Mouse (Mus musculus): ENCODE results near the gene Hcfc2.

Gene Hcfc2

GRCm38 (mm10) chr10:82741354-82741753 lies 45.4 kb downstream of the Hcfc2 start:
- peak in 1 of 2 experiments; percentile 37 for DNase-seq (ENCODE audit: low spot score in 2 of 2)

GRCm38 (mm10) chr10:82741876-82742275 lies 45.9 kb downstream of the Hcfc2 start:
- DNase-seq (ENCODE audit: low spot score in 2 of 2): no peak

GRCm38 (mm10) chr10:82742578-82742977 lies 46.6 kb downstream of the Hcfc2 start:
- no peak for DNase-seq (ENCODE audit: low spot score in 2 of 2)

GRCm38 (mm10) chr10:82744296-82744695 lies 48.3 kb downstream of the Hcfc2 start:
- DNase-seq (ENCODE audit: low spot score in 2 of 2): peak in 1 of 2 experiments; percentile 39

- DNase-seq (ENCODE audit: low spot score in 2 of 2): no peak
Measured at GRCm38 (mm10) chr10:82745301-82745700, 49.3 kb downstream of the Hcfc2 start.

GRCm38 (mm10) chr10:82746988-82747850 lies 51.3 kb downstream of the Hcfc2 start:
- DNase-seq (ENCODE audit: low spot score in 2 of 2): no peak

- DNase-seq (ENCODE audit: low spot score in 2 of 2): no peak
Measured at GRCm38 (mm10) chr10:82750778-82751177, 54.8 kb downstream of the Hcfc2 start.

GRCm38 (mm10) chr10:82752921-82753320 lies 57.0 kb downstream of the Hcfc2 start:
- DNase-seq (ENCODE audit: low spot score in 2 of 2): no peak

GRCm38 (mm10) chr10:82754642-82755041 lies 58.7 kb downstream of the Hcfc2 start:
- DNase-seq (ENCODE audit: low spot score in 2 of 2): no peak

GRCm38 (mm10) chr10:82755213-82755890 lies 59.4 kb downstream of the Hcfc2 start:
- no peak for DNase-seq (ENCODE audit: low spot score in 2 of 2)

GRCm38 (mm10) chr10:82756466-82756865 lies 60.5 kb downstream of the Hcfc2 start:
- DNase-seq (ENCODE audit: low spot score in 2 of 2): no peak

GRCm38 (mm10) chr10:82757341-82757740 lies 61.4 kb downstream of the Hcfc2 start:
- DNase-seq (ENCODE audit: low spot score in 2 of 2): peak in 1 of 2 experiments; percentile 39

- no peak for DNase-seq (ENCODE audit: low spot score in 2 of 2)
Measured at GRCm38 (mm10) chr10:82758368-82758767, 62.4 kb downstream of the Hcfc2 start.

GRCm38 (mm10) chr10:82758878-82759277 lies 62.9 kb downstream of the Hcfc2 start:
- DNase-seq (ENCODE audit: low spot score in 2 of 2): no peak

GRCm38 (mm10) chr10:82759706-82760105 lies 63.7 kb downstream of the Hcfc2 start:
- DNase-seq (ENCODE audit: low spot score in 2 of 2): no peak

GRCm38 (mm10) chr10:82761037-82761811 lies 65.3 kb downstream of the Hcfc2 start:
- DNase-seq (ENCODE audit: low spot score in 2 of 2): peak; percentile 64

GRCm38 (mm10) chr10:82762756-82763681 lies 67.1 kb downstream of the Hcfc2 start:
- peak in 1 of 2 experiments; percentile 49 for DNase-seq (ENCODE audit: low spot score in 2 of 2)

GRCm38 (mm10) chr10:82763840-82764631 lies 68.1 kb downstream of the Hcfc2 start, which contains the start of gene Nfyb:
TSS of gene Nfyb (minus strand) at chr10:82764144.
- DNase-seq (ENCODE audit: low spot score in 2 of 2): peak; percentile 98 to 99

- no peak for DNase-seq (ENCODE audit: low spot score in 2 of 2)
Measured at GRCm38 (mm10) chr10:82768901-82769300, 72.9 kb downstream of the Hcfc2 start.

- no peak for DNase-seq (ENCODE audit: low spot score in 2 of 2)
Measured at GRCm38 (mm10) chr10:82770713-82771112, 74.8 kb downstream of the Hcfc2 start.
